Mouse (Mus musculus): ENCODE measurements around the gene Gjb5.
A peak's percentile ranks its signal among the peaks of the same experiment; 100 is the strongest.

Gene Gjb5

GRCm38 (mm10) chr4:127358018-127358417, at the start of gene Gjb5:
TSS of gene Gjb5 (minus strand) at chr4:127358181.
- DNase-seq (ENCODE audit: low read depth): no peak

DNA sequence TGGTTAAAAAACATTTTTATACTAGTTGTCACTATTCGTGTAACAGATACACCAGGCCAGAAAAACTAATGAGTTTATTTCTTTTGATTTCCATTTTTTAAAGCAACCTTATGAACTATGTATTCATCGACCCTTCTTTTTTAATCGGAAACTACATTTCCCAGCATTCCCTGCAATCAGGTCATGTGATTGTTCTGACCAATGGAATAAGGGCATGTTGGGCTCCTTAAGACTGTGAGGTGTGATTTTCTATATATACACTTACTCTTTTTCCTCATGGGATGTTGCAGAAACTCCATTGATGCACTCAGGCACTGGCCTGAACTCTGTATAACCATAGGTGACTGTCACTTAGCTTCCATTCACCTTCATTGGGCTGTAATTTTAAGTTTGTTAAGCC, 44.6 kb upstream of the Gjb5 start:
- DNase-seq (ENCODE audit: low read depth): no peak

- no peak for DNase-seq (ENCODE audit: low read depth)
These were observed 44.2 kb upstream of the Gjb5 start for GRCm38 (mm10) chr4:127402166-127402565.

GRCm38 (mm10) chr4:127400165-127401145, 42.5 kb upstream of the Gjb5 start:
- DNase-seq (ENCODE audit: low read depth): no peak

DNA sequence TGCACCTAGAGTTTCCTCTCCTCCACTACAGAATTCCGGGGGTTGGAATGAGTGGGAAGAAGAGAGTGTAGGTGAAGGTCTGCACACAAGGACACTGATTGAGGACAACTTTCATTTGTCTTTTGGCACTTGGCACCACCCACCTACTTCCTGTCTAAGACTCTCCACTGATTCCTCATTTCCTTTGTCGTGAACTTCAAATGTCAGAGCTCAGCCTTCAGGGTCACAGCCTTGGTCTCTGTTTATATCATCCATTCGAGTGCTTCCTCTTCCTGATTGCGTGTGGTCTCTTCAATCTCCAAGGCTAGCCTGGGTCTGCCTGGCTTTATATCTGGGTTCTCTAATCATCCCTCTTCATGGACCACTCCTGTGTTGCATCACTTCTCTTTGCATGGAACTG, 37.6 kb upstream of the Gjb5 start:
- no peak for DNase-seq (ENCODE audit: low read depth)

DNA sequence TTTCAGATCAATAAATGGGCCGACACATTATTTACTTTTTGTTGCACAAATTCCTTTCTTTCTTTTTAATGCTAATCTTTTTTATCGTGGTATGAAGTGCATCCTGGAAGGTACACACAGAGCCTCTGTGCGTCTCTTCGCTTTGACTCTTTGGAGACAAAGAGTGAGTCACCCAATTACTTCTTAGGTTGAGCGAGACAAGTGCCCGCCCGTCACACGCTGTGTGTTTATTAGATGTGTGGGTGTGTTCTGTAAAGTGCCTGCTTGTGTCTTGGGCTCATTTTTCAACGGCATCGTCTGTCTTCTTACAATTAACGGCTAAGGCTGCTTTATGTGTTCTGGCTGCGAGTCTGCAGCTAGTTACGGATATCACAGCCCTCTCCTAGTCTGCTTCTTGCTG, 31.7 kb upstream of the Gjb5 start:
- no peak for DNase-seq (ENCODE audit: low read depth)

DNA sequence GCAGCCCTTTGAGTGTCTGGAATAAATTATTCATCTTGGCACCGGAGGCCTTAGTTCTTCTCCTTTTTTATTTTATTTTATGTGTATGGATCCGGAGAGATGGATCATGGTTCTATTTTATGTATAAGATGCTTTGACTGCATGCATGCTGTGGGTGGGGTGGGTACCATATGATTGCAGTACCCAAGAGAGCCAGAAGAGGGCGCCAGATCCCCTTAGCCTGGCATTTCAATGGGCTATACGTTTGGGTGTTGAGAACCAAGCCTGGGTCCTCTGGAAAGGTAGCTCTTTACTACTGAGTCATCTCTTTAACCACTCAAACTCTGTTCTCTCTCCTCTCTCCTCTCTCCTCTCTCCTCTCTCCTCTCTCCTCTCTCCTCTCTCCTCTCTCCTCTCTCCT, 19.4 kb upstream of the Gjb5 start:
- peak; percentile 15 for DNase-seq (ENCODE audit: low read depth)

GRCm38 (mm10) chr4:127375541-127376177, 17.7 kb upstream of the Gjb5 start:
- DNase-seq (ENCODE audit: low read depth): no peak

DNA sequence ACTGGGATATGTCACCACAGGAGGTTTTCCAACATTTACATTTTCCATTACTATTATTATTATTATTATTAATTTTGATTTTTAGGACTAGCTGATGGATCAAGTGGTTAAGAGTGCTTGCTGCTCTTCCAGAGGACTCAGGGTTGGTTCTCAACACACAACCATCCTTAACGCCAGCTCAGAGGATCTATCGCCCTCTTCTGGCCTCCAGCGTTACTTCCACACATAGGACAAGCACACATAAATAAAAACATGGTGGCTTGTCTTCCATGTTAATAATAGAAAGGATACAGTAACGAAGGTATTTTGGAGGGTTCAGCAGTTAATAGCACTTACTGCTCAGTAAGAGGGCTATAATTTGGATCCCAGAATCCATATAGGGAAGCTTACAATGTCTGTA, 16.7 kb upstream of the Gjb5 start:
- no peak for DNase-seq (ENCODE audit: low read depth)

- DNase-seq (ENCODE audit: low read depth): no peak
These were observed 15.5 kb upstream of the Gjb5 start for GRCm38 (mm10) chr4:127373491-127373890.

DNA sequence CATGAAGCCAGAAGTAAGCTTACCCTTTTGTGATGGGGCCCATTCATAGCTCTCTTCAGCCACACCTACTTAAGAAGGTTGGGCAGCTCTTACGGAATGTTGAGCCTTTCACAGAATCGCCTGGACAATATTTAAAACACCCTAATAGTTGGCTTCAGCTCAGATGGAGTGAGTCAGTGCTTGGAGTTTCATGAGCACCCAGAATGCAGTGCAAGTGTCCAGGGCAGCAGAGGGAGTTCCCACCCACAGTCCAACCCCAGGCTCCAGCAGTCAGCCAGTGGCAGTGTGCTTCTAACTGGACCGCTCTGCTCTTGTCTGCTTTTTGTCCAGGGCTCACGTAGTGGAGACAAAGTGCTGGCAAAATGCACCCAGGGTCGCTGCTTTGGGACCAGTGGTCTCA, 13.6 kb upstream of the Gjb5 start:
- DNase-seq (ENCODE audit: low read depth): no peak

- peak; percentile 2 for DNase-seq (ENCODE audit: low read depth)
These were observed 12.5 kb upstream of the Gjb5 start for GRCm38 (mm10) chr4:127370447-127370846.

DNA sequence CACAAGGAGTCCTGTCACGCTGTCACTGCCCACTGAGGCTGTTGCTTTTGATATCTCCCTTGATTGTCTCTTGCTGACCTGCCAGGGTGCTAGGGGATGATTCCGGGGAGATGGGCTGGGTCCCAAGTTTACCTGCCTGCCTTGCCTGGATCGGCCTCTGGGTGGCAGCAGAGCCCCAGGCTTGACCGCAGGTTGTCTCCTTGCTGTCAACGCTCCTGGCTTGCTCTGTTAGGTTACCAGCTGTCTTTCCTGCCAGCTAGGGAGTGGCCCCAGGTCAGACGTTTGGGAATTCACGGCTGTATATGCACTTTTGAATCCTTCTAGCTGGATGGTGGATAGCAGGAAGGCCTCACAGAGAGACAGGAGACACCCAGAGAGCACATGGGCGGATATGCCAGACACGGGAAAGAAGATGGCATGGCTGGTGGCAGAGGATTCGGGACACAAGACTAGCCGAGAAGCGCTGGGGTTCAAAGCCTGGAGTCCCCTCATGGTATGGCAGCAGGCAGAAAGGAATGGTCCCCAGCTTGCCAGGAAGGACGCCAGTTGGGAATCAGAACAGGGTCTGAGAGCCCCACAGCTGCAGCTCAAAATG, 10.5 kb upstream of the Gjb5 start:
- DNase-seq (ENCODE audit: low read depth): peak; percentile 32

- no peak for DNase-seq (ENCODE audit: low read depth)
These were observed 7.9 kb upstream of the Gjb5 start for GRCm38 (mm10) chr4:127365834-127366233.

DNA sequence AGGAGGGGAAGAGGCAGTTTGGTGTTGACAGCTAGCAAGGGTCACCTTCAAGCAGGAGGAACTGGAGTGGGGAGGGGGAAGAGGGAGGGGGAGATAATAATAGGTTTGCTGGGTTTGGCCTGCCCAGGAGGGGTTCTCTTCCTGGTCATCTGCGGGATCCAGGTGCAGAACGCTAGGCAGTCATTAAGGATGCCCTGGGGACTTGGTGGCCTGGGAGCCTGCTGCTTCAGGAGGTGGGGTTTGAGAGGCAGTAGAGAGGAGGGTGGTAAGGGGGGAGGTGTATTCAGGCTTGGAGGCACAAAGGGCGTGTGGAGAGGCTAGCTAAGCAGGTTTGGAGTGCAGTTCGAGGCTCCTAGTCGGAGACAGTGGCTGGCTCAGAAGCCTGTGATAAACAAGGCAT, 7.5 kb upstream of the Gjb5 start:
- DNase-seq (ENCODE audit: low read depth): no peak

DNA sequence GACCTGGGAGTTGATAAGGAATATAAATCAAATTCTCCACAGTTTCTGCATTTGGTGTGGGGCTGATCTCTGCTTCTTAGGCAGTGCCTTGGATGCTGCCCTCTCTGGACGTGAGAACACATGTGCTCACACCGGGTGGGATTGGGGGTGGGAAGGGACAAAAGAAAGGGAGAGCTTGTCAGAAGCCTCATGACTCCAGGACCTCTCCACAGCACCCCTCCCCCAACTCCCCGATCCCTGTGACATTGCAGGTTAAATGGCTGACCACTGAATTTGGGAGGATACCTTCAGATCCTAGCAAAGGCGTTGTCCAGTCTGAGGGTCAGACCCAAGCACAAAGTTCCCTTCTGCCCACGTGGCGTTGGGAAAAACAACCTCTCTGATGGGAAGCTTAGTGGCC, 6.5 kb upstream of the Gjb5 start:
- DNase-seq (ENCODE audit: low read depth): no peak

DNA sequence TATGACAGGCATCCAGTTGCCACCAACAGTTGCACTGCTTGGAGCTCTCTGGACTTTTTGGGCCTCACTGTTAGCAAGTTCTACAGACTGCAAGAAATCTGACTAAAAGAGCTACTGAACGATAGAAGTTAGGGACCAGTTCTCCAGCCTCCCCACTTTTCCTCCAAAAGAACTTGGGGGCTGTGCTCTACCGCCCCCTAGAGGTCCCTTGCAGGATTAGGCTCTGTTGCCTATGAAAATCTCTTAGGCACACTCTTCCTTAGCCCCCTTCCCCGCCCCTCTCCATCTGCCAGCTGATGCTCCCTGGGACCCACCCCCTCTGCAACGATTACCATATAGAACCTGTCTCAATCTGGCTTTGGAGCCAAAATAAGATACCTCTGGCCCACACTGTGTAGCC, 5.3 kb upstream of the Gjb5 start:
- DNase-seq (ENCODE audit: low read depth): peak; percentile 3

DNA sequence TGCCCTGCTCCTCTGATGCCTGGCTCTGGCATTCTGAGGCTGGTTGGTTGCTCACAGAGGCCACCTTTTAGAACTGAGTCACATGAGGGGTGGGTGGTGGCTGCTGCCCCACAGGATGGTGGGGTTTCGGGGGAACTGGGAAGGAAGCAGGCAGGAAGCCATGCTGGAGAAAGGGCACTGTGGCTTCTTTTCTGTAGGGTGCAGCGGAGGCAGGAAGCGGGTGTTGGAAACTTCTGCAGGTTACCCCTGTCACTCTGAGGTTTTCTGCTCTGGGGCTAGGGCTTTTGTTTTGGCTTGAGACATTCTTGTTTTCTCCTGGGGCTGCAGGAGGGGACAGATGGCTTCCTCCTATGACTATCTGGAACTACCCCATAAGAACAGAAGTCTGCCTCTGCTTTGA, 4.5 kb upstream of the Gjb5 start:
- DNase-seq (ENCODE audit: low read depth): no peak

DNA sequence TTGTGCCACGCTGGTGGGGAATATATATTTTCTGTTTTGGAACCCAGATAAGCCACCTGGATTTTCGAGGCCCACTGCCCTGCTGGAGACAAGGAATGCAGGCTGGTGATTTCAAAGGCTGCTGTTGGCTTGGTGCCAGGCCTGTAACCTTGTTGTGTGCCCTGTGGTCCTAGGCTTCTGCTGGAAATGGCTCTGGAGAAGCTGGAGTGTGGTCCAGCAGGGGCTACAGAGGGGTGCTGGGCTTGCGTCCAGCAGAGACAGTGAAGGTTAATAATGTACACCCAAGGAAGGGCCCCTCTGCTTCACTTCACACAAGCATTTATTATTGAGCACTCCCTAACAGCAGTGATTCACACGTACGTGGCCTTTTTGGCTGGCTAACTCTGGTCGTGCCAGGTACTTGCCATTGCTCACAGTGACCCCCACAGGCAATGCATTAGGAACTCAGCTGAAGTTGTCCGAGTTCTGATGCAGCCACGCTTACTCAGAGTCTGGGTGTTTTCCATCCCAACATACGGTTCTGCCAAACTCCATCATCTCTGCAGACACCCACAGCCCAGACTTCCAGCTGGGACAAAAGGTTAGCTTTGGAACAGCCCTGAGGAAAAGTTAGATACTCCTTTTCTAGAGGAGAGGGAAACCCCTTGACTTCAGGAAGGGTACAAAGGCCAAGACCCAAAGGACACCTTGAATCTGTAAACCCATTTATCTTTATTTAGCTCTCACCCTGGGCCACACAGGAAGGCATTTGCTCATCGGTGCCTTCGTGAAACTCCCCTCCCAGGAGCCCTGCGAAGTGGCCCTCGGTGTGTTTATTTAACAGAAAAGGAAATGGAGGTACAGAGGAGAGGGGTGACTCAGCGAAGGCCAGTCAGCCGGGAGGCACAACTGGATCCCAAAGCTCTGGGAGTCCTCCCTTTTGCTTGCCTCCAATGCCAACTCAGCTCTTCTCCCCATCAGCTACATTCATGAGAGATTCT, 3.2 kb downstream of the Gjb5 start:
- no peak for DNase-seq (ENCODE audit: low read depth)

- no peak for DNase-seq (ENCODE audit: low read depth)
These were observed 4.0 kb downstream of the Gjb5 start, which contains the start of gene Gjb4 for GRCm38 (mm10) chr4:127353951-127354438. TSS of gene Gjb4 (minus strand) at chr4:127354081.

GRCm38 (mm10) chr4:127352594-127352993, 5.4 kb downstream of the Gjb5 start:
- DNase-seq (ENCODE audit: low read depth): no peak

Data from naive thymus-derived CD4-positive, alpha-beta T cell, adult 2 months (primary cell).